Mouse (Mus musculus): ENCODE results near the gene Ctf2. TPM values are rescaled to one million over a fixed set of nuclear protein-coding genes. Genes with fewer than 3 reads are reported as not detected.
A peak's percentile ranks its signal among the peaks of the same experiment; 100 is the strongest.
"Not testable (repeated sequence)": the region's sequence is repeated elsewhere in the genome, so short reads cannot be mapped to it uniquely, and the experiment has no call there.

The Ctf2 gene
- polyA plus RNA-seq (2015; fragmentation: Nextera tagmentation; extraction: Ambion mirVana): 0.24 and 0.26 TPM in 2 replicates

- H3K4me1 ChIP-seq; H3K36me3 ChIP-seq; H3K27me3 ChIP-seq (replicated peaks); H3K27ac ChIP-seq; H3K4me3 ChIP-seq (replicated peaks); ATAC-seq (ENCODE audit: insufficient read depth, low FRiP score, low read depth); H3K4me2 ChIP-seq; H3K9ac ChIP-seq; H3K9me3 ChIP-seq: not testable (repeated sequence)
- 100% methylated on average over 1 of the region's 5 CpGs for WGBS
Observed at GRCm38 (mm10) chr7:127732066-127732465, at the start of gene Ctf2. Ctf2 (minus strand) TSS chr7:127732166.

- H3K36me3 ChIP-seq: peaks cover 24% of the 10 kb centered on the region
- H3K9ac ChIP-seq: peak overlapping the region; percentile 84
- peak overlapping the region; percentile 76 for H3K4me2 ChIP-seq
- no peaks in the 10 kb centered on the region for H3K9me3 ChIP-seq
- H3K4me1 ChIP-seq: peaks cover 16% of the 10 kb centered on the region
- H3K27me3 ChIP-seq (replicated peaks): no peaks in the 10 kb centered on the region
- H3K27ac ChIP-seq: no peak overlapping the region
- WGBS: 81% methylated on average over 4 of the region's 4 CpGs
- H3K4me3 ChIP-seq (replicated peaks): peak overlapping the region; percentile 94
- no peak for ATAC-seq (ENCODE audit: insufficient read depth, low FRiP score, low read depth)
Observed at GRCm38 (mm10) chr7:127778350-127778749, 46.4 kb upstream of the Ctf2 start.

GRCm38 (mm10) chr7:127777474-127778266, 45.7 kb upstream of the Ctf2 start:
- 3% methylated on average over 64 of the region's 66 CpGs for WGBS
- Histone ChIP-seq H3K36me3 (peaks cover 24% of the 10 kb centered on the region), H3K27ac (peak overlapping the region; percentile 99), H3K4me3 (replicated peaks) (peak overlapping the region; percentile 94), H3K9ac (peak overlapping the region; percentile 84), H3K4me1 (peaks cover 16% of the 10 kb centered on the region), H3K9me3 (no peaks in the 10 kb centered on the region), H3K27me3 (replicated peaks) (no peaks in the 10 kb centered on the region), H3K4me2 (peak overlapping the region; percentile 76)
- ATAC-seq (ENCODE audit: insufficient read depth, low FRiP score, low read depth): peak; percentile 32

GRCm38 (mm10) chr7:127776878-127777473, 45.0 kb upstream of the Ctf2 start:
- peak; percentile 91 for ATAC-seq (ENCODE audit: insufficient read depth, low FRiP score, low read depth)
- Histone ChIP-seq H3K4me2 (peak overlapping the region; percentile 65), H3K36me3 (peaks cover 18% of the 10 kb centered on the region), H3K27me3 (replicated peaks) (no peaks in the 10 kb centered on the region), H3K4me3 (replicated peaks) (peak overlapping the region; percentile 94), H3K9ac (peak overlapping the region; percentile 84), H3K4me1 (peaks cover 16% of the 10 kb centered on the region), H3K27ac (peak overlapping the region; percentile 99), H3K9me3 (no peaks in the 10 kb centered on the region)
- WGBS: under 1% methylated on average over 57 of the region's 70 CpGs

GRCm38 (mm10) chr7:127776426-127776825, 44.5 kb upstream of the Ctf2 start, which contains the start of gene Setd1a:
Setd1a (plus strand) TSS chr7:127776670.
- H3K27ac ChIP-seq: peak within 1 kb of the TSS; percentile 99
- WGBS: under 1% methylated on average over 23 of the region's 23 CpGs
- peak; percentile 67 for ATAC-seq (ENCODE audit: insufficient read depth, low FRiP score, low read depth)
- peaks cover 17% of the 10 kb centered on the region for H3K4me1 ChIP-seq
- H3K36me3 ChIP-seq: peaks cover 15% of the 10 kb centered on the region
- peak within 1 kb of the TSS; percentile 94 for H3K4me3 ChIP-seq (replicated peaks)
- H3K9me3 ChIP-seq: no peaks in the 10 kb centered on the region
- peak within 1 kb of the TSS; percentile 84 for H3K9ac ChIP-seq
- no peaks in the 10 kb centered on the region for H3K27me3 ChIP-seq (replicated peaks)
- peak within 1 kb of the TSS; percentile 76 for H3K4me2 ChIP-seq

- not testable (repeated sequence) for ATAC-seq (ENCODE audit: insufficient read depth, low FRiP score, low read depth); H3K9me3 ChIP-seq; H3K27me3 ChIP-seq (replicated peaks)
- Histone ChIP-seq H3K4me2 (peak overlapping the region; percentile 65), H3K36me3 (peaks cover 11% of the 10 kb centered on the region), H3K4me1 (peaks cover 22% of the 10 kb centered on the region), H3K4me3 (replicated peaks) (peak overlapping the region; percentile 94), H3K9ac (0 out of 2 replicates have a peak overlapping the region, but pooled peaks have one; percentile 84), H3K27ac (peak overlapping the region; percentile 99)
- 67% methylated on average over 7 of the region's 7 CpGs for WGBS
Observed at GRCm38 (mm10) chr7:127775837-127776236, 43.9 kb upstream of the Ctf2 start.

GRCm38 (mm10) chr7:127773664-127774384, 41.9 kb upstream of the Ctf2 start:
- Histone ChIP-seq H3K4me3 (replicated peaks) (no peak overlapping the region), H3K4me1 (peaks cover 29% of the 10 kb centered on the region), H3K36me3 (peaks cover under 1% of the 10 kb centered on the region; the same call in 1 of the 2 replicates), H3K9me3 (no peaks in the 10 kb centered on the region), H3K27ac (no peak overlapping the region), H3K27me3 (replicated peaks) (no peaks in the 10 kb centered on the region), H3K4me2 (no peak overlapping the region), H3K9ac (no peak overlapping the region)
- no peak for ATAC-seq (ENCODE audit: insufficient read depth, low FRiP score, low read depth)
- WGBS: 40% methylated on average over 9 of the region's 9 CpGs

- Histone ChIP-seq H3K4me1 (peaks cover 23% of the 10 kb centered on the region), H3K27me3 (replicated peaks) (no peaks in the 10 kb centered on the region), H3K9ac (no peak overlapping the region), H3K27ac (peak overlapping the region; percentile 11; the same call in 1 of the 2 replicates), H3K4me2 (no peak overlapping the region), H3K4me3 (replicated peaks) (no peak overlapping the region), H3K36me3 (0 out of 2 replicates have a peak, but pooled peaks cover 3% of the 10 kb centered on the region), H3K9me3 (no peaks in the 10 kb centered on the region)
- WGBS: 77% methylated on average over 1 of the region's 1 CpGs
- ATAC-seq (ENCODE audit: insufficient read depth, low FRiP score, low read depth): no peak
Observed at GRCm38 (mm10) chr7:127772557-127772956, 40.6 kb upstream of the Ctf2 start.

GRCm38 (mm10) chr7:127772080-127772479, 40.1 kb upstream of the Ctf2 start:
- Histone ChIP-seq H3K4me3 (replicated peaks) (no peak overlapping the region), H3K9me3 (no peaks in the 10 kb centered on the region), H3K4me2 (no peak overlapping the region), H3K36me3 (peaks cover 6% of the 10 kb centered on the region; the same call in 1 of the 2 replicates), H3K27ac (peak overlapping the region; percentile 11; the same call in 1 of the 2 replicates), H3K4me1 (peaks cover 23% of the 10 kb centered on the region), H3K27me3 (replicated peaks) (no peaks in the 10 kb centered on the region), H3K9ac (no peak overlapping the region)
- no peak for ATAC-seq (ENCODE audit: insufficient read depth, low FRiP score, low read depth)
- WGBS: 42% methylated on average over 3 of the region's 3 CpGs

GRCm38 (mm10) chr7:127771262-127771661, 39.3 kb upstream of the Ctf2 start:
- Histone ChIP-seq H3K4me1 (peaks cover 23% of the 10 kb centered on the region), H3K27me3 (replicated peaks) (no peaks in the 10 kb centered on the region), H3K9me3 (no peaks in the 10 kb centered on the region), H3K27ac (peak overlapping the region; percentile 97; the same call in 1 of the 2 replicates), H3K9ac (no peak overlapping the region), H3K4me2 (peak overlapping the region; percentile 80), H3K36me3 (peaks cover 12% of the 10 kb centered on the region; the same call in 1 of the 2 replicates), H3K4me3 (replicated peaks) (peak overlapping the region; percentile 67; the same call in 1 of the 2 replicates)
- WGBS: 56% methylated on average over 5 of the region's 5 CpGs
- ATAC-seq (ENCODE audit: insufficient read depth, low FRiP score, low read depth): no peak

- peaks cover 19% of the 10 kb centered on the region; the same call in 1 of the 2 replicates for H3K36me3 ChIP-seq
- H3K4me3 ChIP-seq (replicated peaks): peak overlapping the region; percentile 67
- H3K9me3 ChIP-seq: no peaks in the 10 kb centered on the region
- peak overlapping the region; percentile 97 for H3K27ac ChIP-seq
- no peaks in the 10 kb centered on the region for H3K27me3 ChIP-seq (replicated peaks)
- H3K4me2 ChIP-seq: peak overlapping the region; percentile 80
- peak overlapping the region; percentile 67 for H3K9ac ChIP-seq
- ATAC-seq (ENCODE audit: insufficient read depth, low FRiP score, low read depth): peak; percentile 12; the same call in 1 of the 2 replicates
- 2% methylated on average over 27 of the region's 27 CpGs for WGBS
- peaks cover 23% of the 10 kb centered on the region for H3K4me1 ChIP-seq
Observed at GRCm38 (mm10) chr7:127770039-127770905, 38.3 kb upstream of the Ctf2 start.
